Mouse (Mus musculus): ENCODE data around the gene Dyrk1a.
A peak's percentile ranks its signal among the peaks of the same experiment; 100 is the strongest.

Gene Dyrk1a

GRCm38 (mm10) chr16:94588974-94589373, 19.2 kb downstream of the Dyrk1a start:
- no peak for DNase-seq (ENCODE audit: extremely low read depth, insufficient read length, low spot score)

- no peak for DNase-seq (ENCODE audit: extremely low read depth, insufficient read length, low spot score)
Measured at GRCm38 (mm10) chr16:94589648-94590047, 19.8 kb downstream of the Dyrk1a start.

- DNase-seq (ENCODE audit: extremely low read depth, insufficient read length, low spot score), result no peak
Measured at GRCm38 (mm10) chr16:94590214-94590613, 20.4 kb downstream of the Dyrk1a start.

- no peak for DNase-seq (ENCODE audit: extremely low read depth, insufficient read length, low spot score)
Measured at GRCm38 (mm10) chr16:94590977-94591376, 21.2 kb downstream of the Dyrk1a start.

- DNase-seq (ENCODE audit: extremely low read depth, insufficient read length, low spot score), result no peak
Measured at GRCm38 (mm10) chr16:94591536-94591935, 21.7 kb downstream of the Dyrk1a start.

GRCm38 (mm10) chr16:94596633-94597032, 26.8 kb downstream of the Dyrk1a start:
- no peak for DNase-seq (ENCODE audit: extremely low read depth, insufficient read length, low spot score)

- no peak for DNase-seq (ENCODE audit: extremely low read depth, insufficient read length, low spot score)
Measured at GRCm38 (mm10) chr16:94597640-94598039, 27.8 kb downstream of the Dyrk1a start.

GRCm38 (mm10) chr16:94599977-94600724, 30.3 kb downstream of the Dyrk1a start:
- no peak for DNase-seq (ENCODE audit: extremely low read depth, insufficient read length, low spot score)

- DNase-seq (ENCODE audit: extremely low read depth, insufficient read length, low spot score), result no peak
Measured at GRCm38 (mm10) chr16:94601089-94601488, 31.3 kb downstream of the Dyrk1a start.

- DNase-seq (ENCODE audit: extremely low read depth, insufficient read length, low spot score), result no peak
Measured at GRCm38 (mm10) chr16:94601540-94601953, 31.7 kb downstream of the Dyrk1a start.

- no peak for DNase-seq (ENCODE audit: extremely low read depth, insufficient read length, low spot score)
Measured at GRCm38 (mm10) chr16:94602188-94602587, 32.4 kb downstream of the Dyrk1a start.

GRCm38 (mm10) chr16:94602730-94603129, 32.9 kb downstream of the Dyrk1a start:
- DNase-seq (ENCODE audit: extremely low read depth, insufficient read length, low spot score), result no peak

GRCm38 (mm10) chr16:94606169-94606568, 36.4 kb downstream of the Dyrk1a start:
- DNase-seq (ENCODE audit: extremely low read depth, insufficient read length, low spot score), result no peak

- DNase-seq (ENCODE audit: extremely low read depth, insufficient read length, low spot score), result no peak
Measured at GRCm38 (mm10) chr16:94607468-94607867, 37.7 kb downstream of the Dyrk1a start.

GRCm38 (mm10) chr16:94608706-94609594, 39.1 kb downstream of the Dyrk1a start:
- DNase-seq (ENCODE audit: extremely low read depth, insufficient read length, low spot score), result peak; percentile 22

GRCm38 (mm10) chr16:94612573-94612972, 42.8 kb downstream of the Dyrk1a start:
- no peak for DNase-seq (ENCODE audit: extremely low read depth, insufficient read length, low spot score)

GRCm38 (mm10) chr16:94617255-94617654, 47.4 kb downstream of the Dyrk1a start:
- no peak for DNase-seq (ENCODE audit: extremely low read depth, insufficient read length, low spot score)

- no peak for DNase-seq (ENCODE audit: extremely low read depth, insufficient read length, low spot score)
Measured at GRCm38 (mm10) chr16:94618543-94618942, 48.7 kb downstream of the Dyrk1a start.

- no peak for DNase-seq (ENCODE audit: extremely low read depth, insufficient read length, low spot score)
Measured at GRCm38 (mm10) chr16:94619301-94619700, 49.5 kb downstream of the Dyrk1a start.

- no peak for DNase-seq (ENCODE audit: extremely low read depth, insufficient read length, low spot score)
Measured at GRCm38 (mm10) chr16:94624871-94625270, 55.1 kb downstream of the Dyrk1a start.

- DNase-seq (ENCODE audit: extremely low read depth, insufficient read length, low spot score), result no peak
Measured at GRCm38 (mm10) chr16:94625639-94626038, 55.8 kb downstream of the Dyrk1a start.

- no peak for DNase-seq (ENCODE audit: extremely low read depth, insufficient read length, low spot score)
Measured at GRCm38 (mm10) chr16:94627736-94628135, 57.9 kb downstream of the Dyrk1a start.

Data from 3134 (cell line).